Mouse (Mus musculus): Measurements from ENCODE around the gene Lclat1.

GRCm38 (mm10) chr17:73074631-73075030, 33.2 kb upstream of the Lclat1 start:
- TF ChIP-seq POLR2A (IDR thresholded peaks at IDR 0.05; ENCODE audit: borderline replicate concordance, insufficient read depth, low read length) (no peak), CTCF (IDR thresholded peaks at IDR 0.05; ENCODE audit: borderline replicate concordance, insufficient read depth, low read depth, low read length) (no peak)

Data from cerebellum, adult 2 months (tissue).